Mouse (Mus musculus) ES-E14 (cell line): Measurements from ENCODE around the gene Cfl1. TPM values are rescaled to one million over a fixed set of nuclear protein-coding genes. Genes with fewer than 3 reads are reported as not detected.

Source experiments
- DNase-seq: peaks from one replicate; pipeline ENCODE4 v3.0.0-alpha.2; 2013; ENCODE audit warnings: low read depth, low spot score
- H3K27ac ChIP-seq: 2 replicates; pipeline ENCODE4 v1.5.1; 2012; ENCODE audit warnings: low read depth, mild to moderate bottlenecking, low read length, moderate library complexity, mixed read lengths; ENCODE audit not compliant: poor library complexity, insufficient read depth, severe bottlenecking
- H3K36me3 ChIP-seq: 2 replicates; pipeline ENCODE4 v1.6.1; 2012; ENCODE audit warnings: mild to moderate bottlenecking, low read length, moderate library complexity, mixed read lengths; ENCODE audit not compliant: control insufficient read depth, poor library complexity, insufficient read depth, severe bottlenecking
- H3K4me1 ChIP-seq, 2 experiments: fragments of 150-350 bp in 1 of 2; sonication (generic) in 1 of 2; 2 replicates each; pipeline ENCODE4 v1.6.1; 2012; ENCODE audit warnings: low read length in 2 of 2, mild to moderate bottlenecking in 1 of 2, mixed read lengths in 1 of 2; ENCODE audit not compliant: control insufficient read depth in 2 of 2, insufficient read depth in 2 of 2, poor library complexity in 1 of 2
- H3K4me3 ChIP-seq, 2 experiments: fragments of 150-350 bp in 1 of 2; sonication (generic) in 1 of 2; 2 replicates each; pipeline ENCODE4 v1.5.1; 2012; ENCODE audit warnings: low read length in 2 of 2, low read depth in 1 of 2, mild to moderate bottlenecking in 1 of 2, mixed read lengths in 1 of 2; ENCODE audit not compliant: insufficient read depth in 1 of 2, poor library complexity in 1 of 2, severe bottlenecking in 1 of 2
- H3K9ac ChIP-seq: 2 replicates; pipeline ENCODE4 v1.6.1; 2012; ENCODE audit warnings: low read depth, mild to moderate bottlenecking, low read length, mixed read lengths; ENCODE audit not compliant: poor library complexity, insufficient read depth, severe bottlenecking
- H3K9me3 ChIP-seq: fragments of 150-350 bp; sonication (generic); 2 replicates; pipeline ENCODE4 v1.6.1; 2012; ENCODE audit warnings: low read depth, mild to moderate bottlenecking, low read length; ENCODE audit not compliant: control insufficient read depth, insufficient read depth
- CHD2 ChIP-seq: IDR thresholded peaks from 2 replicates; pipeline ENCODE4 v1.6.1; 2014; ENCODE audit warnings: mild to moderate bottlenecking, low read depth, low read length, inconsistent platforms
- HCFC1 ChIP-seq: IDR thresholded peaks from 2 replicates; pipeline ENCODE4 v1.6.1; 2012; ENCODE audit warnings: low read length, inconsistent platforms, borderline replicate concordance; ENCODE audit not compliant: insufficient read depth
- MAFK ChIP-seq: IDR thresholded peaks from 2 replicates; pipeline ENCODE4 v1.6.1; 2014; ENCODE audit warnings: mild to moderate bottlenecking, low read depth, low read length, inconsistent platforms; ENCODE audit not compliant: insufficient read depth
- ZC3H11A ChIP-seq: IDR thresholded peaks from 2 replicates; pipeline ENCODE4 v1.6.1; 2012; ENCODE audit warnings: low read depth, mild to moderate bottlenecking, inconsistent platforms, low read length, borderline replicate concordance
- ZNF384 ChIP-seq: IDR thresholded peaks from 2 replicates; pipeline ENCODE4 v1.6.1; 2012; ENCODE audit warnings: low read depth, low read length, inconsistent platforms
- in situ Hi-C, 2 experiments: fragments of 600-800 bp; cut with MboI; formaldehyde crosslinking; loops; one replicate each; pipeline ENCODE4 v1.15.1; 2025; ENCODE audit warnings: low sequenced_read_pairs in 2 of 2, inconsistent platforms in 1 of 2; ENCODE audit not compliant: unreplicated experiment in 2 of 2
- total RNA-seq: library from RNA; depleted of rRNA; stranded (reverse); fragments of 300-350 nt; gene quantifications from 2 replicates; pipeline ENCODE4 v1.2.3, GENCODE M21; 2012

Gene Cfl1
- total RNA-seq, 1 experiment: 955 TPM

GRCm38 (mm10) chr19:5484496-5484895 is 5.8 kb upstream of the Cfl1 start:
- no peak for TF ChIP-seq MAFK
- no peak for TF ChIP-seq ZC3H11A
- no peak for TF ChIP-seq ZNF384
- no peak for TF ChIP-seq CHD2
- TF ChIP-seq HCFC1: no peak
- no peak overlapping the region for H3K27ac ChIP-seq
- no peak overlapping the region for H3K9ac ChIP-seq
- peaks cover 32% of the 10 kb centered on the region for H3K36me3 ChIP-seq
- H3K4me1 ChIP-seq: peaks cover 2 to 5% of the 10 kb centered on the region in 2 experiments; a peak in 1 of 4 replicates
- in situ Hi-C loops: no loop called here
- H3K9me3 ChIP-seq: no peaks in the 10 kb centered on the region
- no peak overlapping the region for H3K4me3 ChIP-seq
- no peak for DNase-seq

- no peaks in the 10 kb centered on the region for H3K9me3 ChIP-seq
- no peak overlapping the region for H3K9ac ChIP-seq
- H3K36me3 ChIP-seq: peaks cover 32% of the 10 kb centered on the region
- H3K4me1 ChIP-seq: peaks cover 2 to 5% of the 10 kb centered on the region in 2 experiments; a peak in 1 of 4 replicates
- no peak for DNase-seq
- TF ChIP-seq HCFC1: no peak
- TF ChIP-seq CHD2: no peak
- no peak for TF ChIP-seq MAFK
- TF ChIP-seq ZNF384: no peak
- no peak for TF ChIP-seq ZC3H11A
- no peak overlapping the region for H3K4me3 ChIP-seq
- no peak overlapping the region for H3K27ac ChIP-seq
- in situ Hi-C loops: no loop called here
These were observed 4.9 kb upstream of the Cfl1 start for GRCm38 (mm10) chr19:5485371-5485770.

- Histone ChIP-seq H3K27ac (no peak overlapping the region), H3K9ac (no peak overlapping the region), H3K9me3 (no peaks in the 10 kb centered on the region), H3K4me1 (peaks cover 2 to 5% of the 10 kb centered on the region in 2 experiments; a peak in 1 of 4 replicates), H3K36me3 (peaks cover 32% of the 10 kb centered on the region), H3K4me3 (no peak overlapping the region)
- in situ Hi-C loops: no loop called here
- TF ChIP-seq ZC3H11A: no peak
- no peak for TF ChIP-seq HCFC1
- no peak for TF ChIP-seq CHD2
- TF ChIP-seq ZNF384: no peak
- no peak for TF ChIP-seq MAFK
- no peak for DNase-seq
These were observed 4.4 kb upstream of the Cfl1 start for GRCm38 (mm10) chr19:5485821-5486220.

GRCm38 (mm10) chr19:5486286-5486685 is 4.0 kb upstream of the Cfl1 start:
- Histone ChIP-seq H3K4me1 (peaks cover 2 to 5% of the 10 kb centered on the region in 2 experiments; a peak in 1 of 4 replicates), H3K9ac (no peak overlapping the region), H3K36me3 (peaks cover 32% of the 10 kb centered on the region), H3K27ac (no peak overlapping the region), H3K4me3 (no peak overlapping the region), H3K9me3 (no peaks in the 10 kb centered on the region)
- in situ Hi-C loops: no loop called here
- TF ChIP-seq ZC3H11A: no peak
- TF ChIP-seq HCFC1: no peak
- no peak for TF ChIP-seq MAFK
- TF ChIP-seq CHD2: no peak
- no peak for DNase-seq

- no peak for TF ChIP-seq HCFC1
- TF ChIP-seq ZC3H11A: no peak
- TF ChIP-seq MAFK: no peak
- no peak for TF ChIP-seq ZNF384
- no peak for TF ChIP-seq CHD2
- peaks cover 32% of the 10 kb centered on the region for H3K36me3 ChIP-seq
- no peak overlapping the region for H3K27ac ChIP-seq
- H3K9me3 ChIP-seq: no peaks in the 10 kb centered on the region
- H3K9ac ChIP-seq: no peak overlapping the region
- no peak for DNase-seq
- peaks cover 2 to 5% of the 10 kb centered on the region in 2 experiments; a peak in 1 of 4 replicates for H3K4me1 ChIP-seq
- no peak overlapping the region for H3K4me3 ChIP-seq
- in situ Hi-C loops: no loop called here
These were observed 3.5 kb upstream of the Cfl1 start for GRCm38 (mm10) chr19:5486771-5487170.
